Mouse (Mus musculus): Measurements from ENCODE around the gene Dis3l2.

The Dis3l2 gene

DNA sequence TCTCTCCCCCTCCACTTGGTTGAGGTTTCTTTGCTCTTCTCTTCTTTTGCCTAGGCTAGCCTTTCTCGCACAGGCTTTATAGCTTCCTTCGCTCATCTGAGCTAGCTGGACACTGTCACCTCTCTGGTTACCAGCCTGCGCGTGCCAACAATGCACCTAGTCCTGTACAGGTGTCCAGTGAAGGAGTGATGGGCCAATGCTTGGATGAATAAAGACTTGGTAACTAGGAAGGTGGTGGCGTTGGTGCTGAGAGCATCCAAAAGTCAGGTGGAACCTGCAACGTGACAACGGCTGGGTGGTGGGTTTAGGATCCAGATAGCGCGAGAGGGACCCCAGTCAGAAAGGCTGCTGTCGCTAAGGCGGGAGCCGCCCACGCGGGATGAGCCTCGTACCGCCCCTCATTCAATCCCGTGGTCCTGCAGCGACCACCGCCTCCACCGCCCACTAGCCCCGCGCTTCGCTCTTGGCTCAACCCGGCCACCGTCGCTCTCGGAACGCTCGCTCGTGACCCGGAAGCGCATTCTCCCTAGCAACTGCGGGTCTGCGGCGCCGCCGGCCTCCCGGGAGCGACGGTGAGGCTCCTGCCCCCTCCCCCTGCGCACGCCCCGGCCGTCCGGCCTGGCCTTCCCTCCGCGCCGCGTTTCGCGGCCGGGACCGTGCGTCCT lies at the start of gene Dis3l2:
Gene Dis3l2 (plus strand): TSS at position 509 of the 665 bp plus-strand sequence.
- DNase-seq (ENCODE audit: low read depth, low spot score) = peak; percentile 74

DNA sequence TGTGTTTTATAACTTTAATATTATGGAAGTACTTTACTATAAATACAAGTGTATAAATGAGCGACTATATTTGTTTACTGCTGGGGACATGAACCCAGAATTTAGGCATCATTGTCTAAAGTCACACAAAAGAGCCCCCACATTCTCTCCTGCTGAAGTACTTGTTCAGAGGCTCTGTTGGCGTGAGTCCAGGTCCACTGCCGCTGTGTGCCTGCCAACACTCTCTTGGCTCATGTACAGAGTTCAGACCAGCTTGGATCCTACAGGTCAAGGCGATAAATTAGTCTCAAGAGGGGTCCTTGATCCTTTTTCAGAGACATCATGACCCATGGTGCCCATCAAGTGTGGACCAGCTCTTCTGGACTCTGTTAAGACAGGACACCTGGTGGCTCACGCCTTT lies 46.5 kb upstream of the Dis3l2 start:
- no peak for DNase-seq (ENCODE audit: low read depth, low spot score)

DNA sequence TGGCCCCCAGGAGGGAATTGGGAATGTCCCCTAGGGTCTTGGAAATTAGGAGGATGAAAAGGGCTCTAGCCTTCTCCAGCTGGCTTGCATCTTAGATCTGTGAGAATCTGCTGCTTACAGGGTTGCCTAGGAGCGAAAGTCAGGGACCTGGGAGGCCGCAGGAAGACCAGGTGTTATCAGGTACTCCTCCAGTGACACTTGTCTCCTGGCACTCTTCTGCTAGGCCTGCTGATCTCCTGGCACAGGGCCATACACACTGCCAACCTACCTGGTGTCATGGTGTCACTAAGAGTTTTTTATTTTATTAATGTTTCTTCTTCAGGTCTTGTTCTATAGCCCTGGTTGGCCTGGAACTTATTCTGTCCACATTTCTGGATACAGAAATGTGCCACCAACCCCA lies 38.5 kb upstream of the Dis3l2 start:
- no peak for DNase-seq (ENCODE audit: low read depth, low spot score)

DNA sequence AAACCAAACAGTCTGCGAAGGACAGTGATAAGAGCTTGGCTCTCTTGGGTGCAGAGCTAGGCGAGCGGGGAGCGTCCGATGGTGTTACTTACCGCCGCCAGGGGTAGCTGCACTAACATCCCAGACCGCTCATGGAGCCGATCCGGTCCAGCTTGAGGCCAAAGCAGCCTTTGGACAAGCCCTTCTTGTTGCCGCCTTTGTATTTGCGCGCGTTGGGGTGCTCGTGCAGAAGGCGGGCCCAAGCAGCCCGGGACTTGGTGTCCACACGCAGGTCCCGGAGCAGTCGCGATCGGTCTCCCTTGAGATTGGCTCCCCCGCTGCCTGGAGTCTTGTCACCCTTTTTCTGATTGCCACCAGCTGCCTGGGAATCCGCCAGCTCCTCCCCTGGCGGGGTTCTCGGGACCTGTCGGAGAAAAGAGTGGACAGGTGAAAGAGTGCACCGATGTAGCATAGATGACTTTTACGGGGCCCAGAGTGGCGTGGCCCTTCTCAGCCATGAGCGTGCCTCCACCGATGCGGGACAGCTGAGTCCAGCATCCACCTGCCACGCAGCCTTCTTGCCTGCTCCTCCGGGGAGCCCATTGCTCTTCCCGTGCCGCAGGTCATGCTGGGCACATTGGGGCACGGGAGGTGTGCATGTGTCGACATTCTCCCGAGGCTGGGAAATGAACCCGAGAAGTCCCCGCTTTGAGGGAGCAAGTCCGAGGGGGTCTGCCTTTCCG lies 33.9 kb upstream of the Dis3l2 start:
- DNase-seq (ENCODE audit: low read depth, low spot score) = peak; percentile 78

DNA sequence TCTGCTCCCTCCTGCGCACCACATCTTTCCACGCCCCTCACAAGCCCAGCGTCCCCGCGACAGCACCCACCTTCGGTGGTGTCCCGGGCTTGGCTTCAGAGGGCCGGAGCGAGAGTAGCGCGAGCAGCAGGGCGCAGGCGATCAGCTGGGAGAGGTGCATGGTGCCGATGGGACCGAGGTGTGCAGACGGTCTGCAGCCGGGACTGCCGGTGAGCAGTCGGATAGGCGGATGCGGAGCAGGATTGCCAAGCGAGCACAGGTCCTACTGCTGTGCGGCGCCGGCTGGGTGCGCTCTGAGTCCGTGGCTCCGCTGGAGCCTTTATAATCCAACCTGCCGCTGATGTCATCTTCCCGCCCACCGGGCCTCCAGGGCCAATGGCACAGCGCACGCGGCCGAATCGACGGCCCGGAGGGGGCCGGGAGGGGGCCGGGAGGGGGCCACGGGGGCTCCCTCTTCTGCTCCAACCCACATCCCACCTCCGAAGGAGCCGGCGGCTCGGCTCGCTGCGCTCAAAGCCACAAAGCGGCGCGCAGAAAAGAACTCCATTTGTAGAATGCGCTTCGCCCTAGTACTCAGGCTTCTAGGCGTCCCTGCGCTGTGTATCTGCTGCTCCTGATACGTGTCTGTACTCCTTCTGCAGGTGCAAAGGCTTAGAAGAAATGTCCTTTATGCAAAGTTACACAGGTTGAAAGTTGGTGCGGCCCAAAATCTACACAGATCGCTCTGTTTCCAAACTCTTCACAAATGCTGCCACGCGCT lies 33.1 kb upstream of the Dis3l2 start, which contains the start of gene Nppc:
Gene Nppc (minus strand): TSS at position 293 of the 760 bp plus-strand sequence.
- no peak for DNase-seq (ENCODE audit: low read depth, low spot score)

DNA sequence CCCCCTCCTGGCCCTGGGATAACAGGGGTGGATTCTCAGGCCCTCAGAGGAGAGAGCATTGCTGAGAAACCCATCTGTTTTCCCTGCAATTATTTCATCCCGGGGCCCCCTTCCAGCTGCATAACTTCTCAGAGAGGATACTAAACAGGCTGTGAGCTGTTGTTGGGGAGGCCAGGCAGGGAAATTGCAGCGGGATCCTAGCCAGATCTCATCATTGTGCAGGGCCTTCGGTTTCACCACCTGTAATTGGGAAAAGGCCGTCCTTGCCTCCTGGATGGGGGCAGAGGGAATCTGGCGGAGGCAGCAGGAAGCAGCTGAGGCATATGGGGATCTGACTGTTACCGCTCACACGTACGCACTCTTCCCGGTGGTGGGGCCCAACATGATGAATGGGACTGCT lies 29.2 kb upstream of the Dis3l2 start:
- DNase-seq (ENCODE audit: low read depth, low spot score) = no peak

DNA sequence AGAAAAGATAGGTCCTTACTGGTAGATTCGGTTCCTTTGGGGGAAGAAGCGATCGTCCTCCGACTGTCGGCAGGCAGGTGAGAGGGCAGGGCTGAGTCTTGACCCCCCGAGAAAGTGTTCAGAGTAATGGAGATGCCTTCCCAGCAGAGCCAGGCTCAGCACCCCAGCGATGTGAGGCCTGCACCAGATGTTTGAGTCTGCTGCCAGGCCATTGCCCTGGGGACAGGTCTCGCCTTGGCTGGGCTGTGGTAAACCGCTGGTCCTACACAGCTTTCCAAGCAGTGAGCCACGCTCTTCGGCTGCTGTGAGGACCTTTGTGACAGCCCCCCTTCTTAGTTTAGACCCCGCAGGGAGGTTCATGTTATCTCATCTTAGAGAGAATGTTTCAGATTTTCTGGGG lies 28.5 kb upstream of the Dis3l2 start:
- DNase-seq (ENCODE audit: low read depth, low spot score) = no peak

DNA sequence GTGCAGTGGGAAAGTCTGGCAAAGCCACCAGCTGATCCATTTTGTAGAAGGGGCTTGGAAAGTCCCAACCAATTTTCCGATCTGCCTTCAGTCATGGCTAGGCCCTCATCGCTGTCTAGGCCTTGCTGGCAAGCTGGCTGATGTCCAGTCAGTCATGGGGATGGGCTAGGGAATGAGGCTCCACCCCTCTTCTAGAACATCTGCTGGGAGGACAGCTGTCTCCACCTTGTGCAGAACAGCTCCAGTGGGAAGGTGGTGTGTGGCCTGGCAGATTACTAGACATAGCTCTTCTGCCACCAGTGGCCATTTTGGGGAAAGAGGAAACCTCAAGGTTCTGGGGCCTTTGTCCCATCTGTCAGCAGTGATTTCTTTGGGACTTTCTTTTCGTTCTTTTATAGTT lies 26.0 kb upstream of the Dis3l2 start:
- no peak for DNase-seq (ENCODE audit: low read depth, low spot score)

DNA sequence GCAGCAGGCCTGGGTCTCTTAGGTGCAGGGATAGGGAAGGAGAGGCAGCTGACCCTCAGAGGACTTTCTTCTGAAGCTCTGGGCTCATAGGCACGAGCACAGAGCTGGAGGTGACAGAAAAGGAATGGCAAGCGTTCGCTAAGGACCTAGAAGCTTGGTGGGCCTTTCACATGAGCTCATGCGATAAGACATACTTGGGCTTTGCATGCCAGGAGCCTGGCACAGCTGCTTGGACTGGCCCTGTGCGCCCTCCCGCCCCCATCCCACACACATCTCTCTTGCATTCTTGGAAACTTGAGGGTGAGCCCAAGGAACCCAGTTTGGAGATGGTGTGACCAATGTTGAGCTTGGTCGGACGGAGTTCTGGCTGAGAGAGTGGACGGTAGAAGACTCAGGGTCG lies 24.9 kb upstream of the Dis3l2 start:
- DNase-seq (ENCODE audit: low read depth, low spot score) = no peak

DNA sequence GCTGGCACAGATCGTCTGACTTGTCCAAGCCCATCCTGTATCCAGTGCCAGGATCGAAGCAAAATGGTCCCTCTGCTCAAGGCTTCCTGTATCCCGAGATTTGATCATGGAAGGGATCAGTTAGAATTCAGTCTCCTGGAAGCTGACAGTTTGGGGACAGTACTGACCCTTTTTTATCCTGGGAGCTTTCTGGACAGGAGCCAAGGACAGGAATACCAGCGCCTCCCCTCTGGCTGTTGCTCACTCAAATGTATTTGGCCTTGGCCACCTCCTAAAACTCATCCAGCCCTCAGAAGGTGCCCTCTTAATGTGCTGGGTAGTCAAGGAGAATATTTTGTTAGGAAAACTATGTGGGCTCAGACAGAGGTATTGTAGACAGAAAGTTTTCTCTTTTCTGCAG lies 16.4 kb upstream of the Dis3l2 start:
- DNase-seq (ENCODE audit: low read depth, low spot score) = no peak

DNA sequence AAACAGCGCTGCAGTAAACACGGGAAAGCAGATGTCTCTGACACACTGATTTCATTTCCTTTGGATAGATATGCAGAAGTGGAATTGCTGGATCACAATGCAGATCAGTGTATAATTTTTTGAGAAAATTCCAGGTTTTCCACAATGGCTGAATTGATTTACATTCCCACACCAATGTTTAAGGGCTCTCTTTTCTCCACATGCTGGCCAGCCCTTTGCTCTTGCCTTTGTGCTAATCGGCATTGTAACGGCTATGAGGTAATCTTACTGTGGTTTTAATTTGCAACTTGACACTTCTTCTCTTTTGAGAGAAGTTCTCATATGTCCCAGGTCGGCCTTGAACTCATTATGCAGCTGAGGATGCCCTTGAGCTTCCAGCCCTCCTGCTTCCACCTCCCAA lies 12.6 kb upstream of the Dis3l2 start:
- DNase-seq (ENCODE audit: low read depth, low spot score) = no peak

DNA sequence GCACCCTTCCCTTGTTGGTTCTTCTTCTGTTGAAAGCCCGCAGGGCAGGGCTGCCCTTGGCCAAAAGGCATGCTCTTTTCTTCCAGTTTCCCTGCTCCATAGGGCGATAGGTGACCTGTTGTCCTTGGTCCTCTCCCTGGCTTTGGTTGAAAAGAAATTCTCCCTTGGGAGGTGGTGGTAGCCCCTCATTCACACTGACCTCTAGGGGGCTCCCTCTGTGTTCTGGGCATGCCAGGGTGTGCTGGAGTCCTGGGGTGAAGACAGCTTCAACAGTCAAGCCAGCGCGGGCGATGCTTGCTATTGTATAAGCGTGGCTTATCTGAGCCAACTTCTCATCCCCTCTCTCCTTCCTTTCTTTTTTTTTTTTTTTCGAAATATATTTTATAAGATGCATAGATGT lies 6.7 kb upstream of the Dis3l2 start:
- no peak for DNase-seq (ENCODE audit: low read depth, low spot score)

DNA sequence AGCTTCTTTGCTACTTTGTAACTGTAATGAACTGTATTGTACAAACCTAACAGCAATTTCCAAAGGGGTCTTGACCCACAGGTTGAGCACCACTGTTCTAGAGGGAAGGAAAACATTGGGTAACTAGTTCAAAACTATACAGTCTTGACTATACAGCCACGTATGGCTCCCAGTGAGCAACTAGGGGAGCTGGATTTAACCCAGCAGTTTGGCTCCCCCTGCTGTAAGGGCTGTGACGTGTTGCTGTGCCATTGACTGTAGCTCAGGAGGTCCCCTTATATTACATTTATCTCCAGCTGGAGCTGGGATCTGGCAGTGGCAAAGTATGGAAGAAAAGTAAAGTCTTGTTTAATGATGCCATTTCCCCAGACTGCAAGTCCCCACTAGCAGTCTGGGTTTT lies 4.9 kb upstream of the Dis3l2 start:
- peak; percentile 51 for DNase-seq (ENCODE audit: low read depth, low spot score)

DNA sequence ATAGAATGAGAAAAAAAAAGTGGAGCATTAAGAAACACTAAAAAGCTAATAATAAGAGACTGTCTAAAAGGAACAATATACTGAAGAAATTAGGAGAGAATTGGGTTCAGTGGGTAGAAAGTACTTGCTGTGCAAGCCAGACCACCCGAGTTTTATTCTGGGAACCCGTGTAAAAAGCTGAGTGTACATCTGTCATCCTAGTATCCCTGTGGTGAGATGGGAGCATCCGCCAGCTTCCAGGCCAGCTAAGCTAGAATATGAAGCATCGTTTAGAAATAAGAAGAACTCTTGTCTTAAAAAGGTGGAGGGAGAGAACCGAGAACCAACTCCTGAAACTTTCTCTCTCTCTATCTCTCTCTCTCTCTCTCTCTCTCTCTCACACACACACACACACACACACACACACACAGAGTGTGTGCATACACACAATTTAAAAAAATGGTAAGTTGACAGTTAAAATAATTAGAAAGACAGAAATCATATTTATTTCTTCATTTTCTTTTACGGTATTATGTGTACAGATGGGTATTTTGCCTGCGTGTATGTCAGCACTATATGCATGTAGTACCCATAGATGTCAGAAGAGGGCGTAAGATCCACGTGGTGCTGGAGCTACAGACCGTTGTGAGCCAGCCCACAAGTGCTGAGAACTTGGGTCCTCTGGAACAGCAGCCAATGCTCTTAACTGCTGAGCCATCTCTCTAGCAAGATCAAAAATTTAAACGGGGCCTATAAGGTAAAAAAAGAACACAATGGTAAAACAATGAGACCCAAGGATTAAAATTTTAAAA lies 4.1 kb upstream of the Dis3l2 start:
- no peak for DNase-seq (ENCODE audit: low read depth, low spot score)

DNA sequence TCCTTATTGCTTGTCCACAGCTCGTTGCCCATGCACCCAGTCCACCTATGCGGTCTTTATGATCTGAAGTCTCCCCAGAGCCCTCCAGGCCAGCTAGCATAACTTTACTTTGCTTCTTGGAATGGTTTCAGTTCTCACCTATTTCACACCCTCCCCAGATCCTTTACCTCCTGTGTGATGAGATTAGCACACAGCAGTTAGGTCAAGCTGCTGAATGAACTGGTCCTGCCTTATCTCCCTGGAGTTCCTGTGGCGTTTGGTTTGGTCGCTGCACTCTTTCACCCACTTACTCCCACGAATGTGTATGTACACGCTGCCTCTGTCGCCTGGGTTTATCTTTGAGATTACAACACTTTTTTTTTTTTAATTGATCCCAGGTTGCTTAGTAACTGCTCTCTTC lies 3.2 kb upstream of the Dis3l2 start:
- DNase-seq (ENCODE audit: low read depth, low spot score) = no peak

DNA sequence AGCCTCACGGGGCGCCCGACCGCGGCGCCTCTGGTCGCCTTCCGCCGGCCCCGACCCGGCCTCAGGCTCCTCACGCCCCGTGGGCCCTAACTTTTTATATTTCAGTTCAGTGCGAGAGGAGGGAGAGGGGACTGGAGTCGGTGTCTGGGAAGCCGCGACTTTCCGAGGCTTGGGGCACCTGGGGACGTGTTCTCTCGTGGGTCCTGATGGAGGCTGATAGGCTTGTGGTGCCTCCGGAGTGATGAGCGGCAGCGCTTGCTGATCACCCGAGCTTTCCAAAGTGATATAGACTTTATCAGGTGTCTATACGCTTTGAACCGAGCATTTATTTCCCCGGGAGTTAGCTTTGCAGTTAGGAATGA lies 338 bp downstream of the Dis3l2 start:
- peak; percentile 50 for DNase-seq (ENCODE audit: low read depth, low spot score)

DNA sequence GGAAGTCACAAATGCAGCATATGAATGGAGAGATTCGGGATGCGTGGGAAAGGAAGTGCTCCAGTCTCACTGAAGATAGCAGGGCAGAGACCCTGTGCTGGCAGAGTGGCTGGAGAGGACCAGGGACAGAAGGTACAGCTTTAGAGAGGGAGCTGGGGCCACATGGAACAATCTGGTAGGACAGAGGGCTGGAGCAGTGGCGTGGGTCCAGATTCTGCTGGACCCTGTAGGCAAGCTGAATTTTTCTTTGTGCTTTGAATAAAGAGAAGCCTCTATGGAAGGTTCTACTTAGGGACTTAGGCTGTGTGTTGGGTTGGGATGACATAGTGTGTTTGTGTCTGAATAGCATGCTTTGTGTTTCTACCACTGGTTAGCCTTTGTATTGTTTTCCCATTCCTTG lies 1.9 kb downstream of the Dis3l2 start:
- DNase-seq (ENCODE audit: low read depth, low spot score) = no peak

DNA sequence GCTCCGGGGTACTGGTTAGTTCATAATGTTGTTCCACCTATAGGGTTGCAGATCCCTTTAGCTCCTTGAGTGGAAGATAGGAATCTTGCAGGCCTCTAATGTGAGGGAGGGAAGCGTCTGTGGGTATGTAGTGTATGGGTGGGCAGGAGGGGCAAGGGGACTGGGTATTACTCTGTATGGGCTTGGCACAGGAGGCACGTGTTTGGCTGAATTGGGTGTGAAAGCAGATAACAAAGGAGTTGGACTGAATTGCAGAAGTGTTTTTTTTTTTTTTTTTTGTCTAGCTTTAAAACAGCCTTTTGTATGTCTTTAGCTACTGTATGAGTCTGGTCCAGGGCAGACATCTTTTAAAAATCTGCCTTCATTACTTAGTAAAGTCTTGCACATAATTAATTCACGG lies 5.9 kb downstream of the Dis3l2 start:
- no peak for DNase-seq (ENCODE audit: low read depth, low spot score)

DNA sequence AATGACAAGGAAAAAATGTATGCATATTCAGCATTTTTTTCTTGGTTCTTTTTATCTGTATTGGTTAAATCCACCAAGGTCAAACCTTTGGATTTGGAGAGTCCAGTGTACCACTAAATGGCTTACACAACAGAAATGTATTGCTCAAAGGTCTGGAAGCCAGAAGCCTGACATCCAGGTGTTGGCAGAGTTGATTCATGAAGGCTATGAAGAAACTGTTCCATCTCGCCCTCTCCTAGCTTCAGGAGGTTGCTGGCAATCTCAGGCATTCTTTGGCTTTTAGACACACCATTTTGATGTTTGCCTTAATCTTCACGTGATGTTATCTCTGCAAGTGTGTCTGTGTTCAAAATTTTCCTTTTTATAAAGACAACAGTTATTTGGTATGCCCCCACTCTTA lies 8.4 kb downstream of the Dis3l2 start:
- no peak for DNase-seq (ENCODE audit: low read depth, low spot score)

DNA sequence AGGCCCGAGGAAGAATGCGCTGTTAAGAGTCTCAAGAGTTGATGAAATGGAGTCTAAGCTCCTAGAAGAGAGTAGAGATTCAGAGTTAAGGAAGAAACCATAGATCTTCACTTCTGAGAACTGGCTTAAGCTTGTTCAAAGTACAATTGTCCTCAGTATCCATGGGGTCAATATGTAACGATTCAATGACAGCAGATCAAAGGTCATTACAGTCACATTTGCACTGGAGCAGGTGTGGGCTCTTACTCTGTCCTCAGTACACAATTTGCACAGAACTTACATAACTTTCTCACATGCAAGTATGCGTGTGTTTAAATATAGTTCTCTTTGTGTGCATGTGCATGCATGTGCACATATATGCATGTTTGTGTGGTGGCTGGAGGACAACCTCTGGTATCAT lies 9.4 kb downstream of the Dis3l2 start:
- no peak for DNase-seq (ENCODE audit: low read depth, low spot score)

DNA sequence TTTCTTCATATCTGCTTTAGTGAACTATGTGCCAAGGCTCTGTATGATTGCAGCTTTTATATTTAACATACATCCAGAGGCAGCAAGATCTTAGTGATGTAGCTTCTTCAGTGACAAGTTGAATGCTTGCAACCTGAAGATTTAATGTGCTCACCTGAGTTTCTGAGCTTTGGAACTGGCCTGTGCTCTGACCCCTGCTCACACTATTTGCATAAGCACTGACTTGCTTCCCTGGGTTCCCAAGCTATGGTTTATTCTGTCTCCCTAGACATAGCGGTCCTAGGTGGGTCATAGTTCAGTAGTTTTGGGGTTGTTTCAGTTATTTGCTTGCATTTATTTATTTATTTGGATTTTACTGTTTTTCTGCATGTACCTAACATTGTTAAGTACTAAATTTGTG lies 14.6 kb downstream of the Dis3l2 start:
- DNase-seq (ENCODE audit: low read depth, low spot score) = no peak

DNA sequence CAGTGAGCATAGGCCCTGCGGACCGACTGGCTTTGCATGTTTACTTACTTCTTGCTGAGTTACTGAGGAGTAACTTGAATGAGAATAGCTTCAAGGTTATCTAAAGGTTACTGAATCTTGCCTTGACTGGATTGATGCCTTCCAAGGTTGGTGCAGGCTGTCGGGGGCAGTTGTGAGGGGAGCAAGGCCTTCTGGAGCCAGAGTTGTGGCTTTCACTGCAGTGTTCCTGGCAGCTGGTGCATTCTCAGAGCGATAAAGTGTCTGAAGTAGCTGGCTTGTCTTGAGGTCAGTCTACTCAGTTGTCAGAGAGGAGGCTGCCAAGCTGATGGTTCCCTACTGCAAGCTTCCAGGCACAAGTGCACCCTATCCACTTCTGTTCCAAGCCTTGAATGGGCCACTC lies 15.8 kb downstream of the Dis3l2 start:
- DNase-seq (ENCODE audit: low read depth, low spot score) = no peak
